Mouse (Mus musculus) midbrain, embryonic 13.5 days (tissue): Measurements from ENCODE around the gene Pink1. TPM values are rescaled to one million over a fixed set of nuclear protein-coding genes. Genes with fewer than 3 reads are reported as not detected.

Experiments
- ATAC-seq: fragments of 200-750 bp; cut with Nextera tagmentation; 2 replicates; pipeline ENCODE4 v1.8.0; 2017; ENCODE audit warnings: mild to moderate bottlenecking, moderate TSS enrichment, moderate library complexity
- H3K27ac ChIP-seq: fragments of 300-500 bp; sonication (generic); 2 replicates; pipeline ENCODE4 v1.5.1; 2015; ENCODE audit warnings: inconsistent platforms, mild to moderate bottlenecking, moderate library complexity
- H3K27me3 ChIP-seq: fragments of 300-500 bp; sonication (generic); 2 replicates; pipeline ENCODE4 v1.6.1; 2015; ENCODE audit warnings: mild to moderate bottlenecking, inconsistent platforms
- H3K36me3 ChIP-seq: fragments of 300-500 bp; sonication (generic); 2 replicates; pipeline ENCODE4 v1.6.1; 2015; ENCODE audit warnings: mild to moderate bottlenecking, inconsistent platforms
- H3K4me1 ChIP-seq: fragments of 300-500 bp; sonication (generic); replicated peaks from 2 replicates; pipeline ENCODE4 v1.6.1; 2015; ENCODE audit warnings: inconsistent platforms
- H3K4me2 ChIP-seq: fragments of 300-500 bp; sonication (generic); replicated peaks from 2 replicates; pipeline ENCODE4 v1.6.1; 2015; ENCODE audit warnings: moderate library complexity, mild to moderate bottlenecking, inconsistent platforms
- H3K4me3 ChIP-seq: fragments of 300-500 bp; sonication (generic); replicated peaks from 2 replicates; pipeline ENCODE4 v1.5.1; 2015; ENCODE audit warnings: mild to moderate bottlenecking, inconsistent platforms
- H3K9ac ChIP-seq: fragments of 300-500 bp; sonication (generic); replicated peaks from 2 replicates; pipeline ENCODE4 v1.6.1; 2015; ENCODE audit warnings: mild to moderate bottlenecking, inconsistent platforms
- H3K9me3 ChIP-seq: fragments of 300-500 bp; sonication (generic); 2 replicates; pipeline ENCODE4 v1.6.1; 2016; ENCODE audit warnings: mild to moderate bottlenecking, inconsistent platforms
- WGBS: fragments of 180-500 bp; shearing (Covaris S2); methylation state at CpG from one replicate; pipeline ENCODE4 v1.1.7; 2015; 5-methylcytosine and 5-hydroxymethylcytosine counted together
- microRNA-seq: library from miRNA; unstranded; fragments of <30 nt; microRNA quantifications from one replicate; pipeline ENCODE4, GENCODE M21; 2016
- polyA plus RNA-seq: library from polyadenylated mRNA; unstranded; fragments of >200 nt; fragmentation: Nextera tagmentation; extraction: Ambion mirVana; gene quantifications from 2 replicates; pipeline ENCODE4 v1.2.1, GENCODE M21; 2015

Pink1 gene
- polyA plus RNA-seq, 1 experiment from 2014 or later = 89.2 TPM

GRCm38 (mm10) chr4:138286411-138286810 lies 39.7 kb downstream of the Pink1 start:
- ATAC-seq = no peak

GRCm38 (mm10) chr4:138282834-138283233 lies 43.3 kb downstream of the Pink1 start:
- Histone ChIP-seq H3K36me3 (no peaks in the 10 kb centered on the region), H3K4me1 (no peaks in the 10 kb centered on the region), H3K4me3 (no peak overlapping the region), H3K9me3 (0 out of 2 replicates have a peak, but pooled peaks cover 6% of the 10 kb centered on the region), H3K27me3 (0 out of 2 replicates have a peak, but pooled peaks cover 3% of the 10 kb centered on the region), H3K9ac (no peak overlapping the region), H3K27ac (no peak overlapping the region), H3K4me2 (no peak overlapping the region)
- 22% methylated on average over 4 of the region's 4 CpGs for WGBS
- ATAC-seq = peak; percentile 58; the same call in 1 of the 2 replicates

More at GRCm38 (mm10) chr4:138286411-138286810, 39.7 kb downstream of the Pink1 start:
- Histone ChIP-seq H3K4me1 (no peaks in the 10 kb centered on the region), H3K4me3 (no peak overlapping the region), H3K4me2 (no peak overlapping the region), H3K36me3 (no peaks in the 10 kb centered on the region), H3K27ac (no peak overlapping the region), H3K27me3 (0 out of 2 replicates have a peak, but pooled peaks cover 4% of the 10 kb centered on the region), H3K9ac (no peak overlapping the region), H3K9me3 (0 out of 2 replicates have a peak, but pooled peaks cover 6% of the 10 kb centered on the region)
- 86% methylated on average over 12 of the region's 12 CpGs for whole genome bisulfite sequencing

- H3K4me3 ChIP-seq = no peak overlapping the region
- H3K27ac ChIP-seq = no peak overlapping the region
- no peak for ATAC-seq
- H3K27me3 ChIP-seq = 0 out of 2 replicates have a peak, but pooled peaks cover 7% of the 10 kb centered on the region
- WGBS = 84% methylated on average over 7 of the region's 7 CpGs
- no peak overlapping the region for H3K9ac ChIP-seq
- no peaks in the 10 kb centered on the region for H3K36me3 ChIP-seq
- H3K4me2 ChIP-seq = no peak overlapping the region
- H3K9me3 ChIP-seq = no peaks in the 10 kb centered on the region
- no peaks in the 10 kb centered on the region for H3K4me1 ChIP-seq
Observed at GRCm38 (mm10) chr4:138278346-138278745, 47.8 kb downstream of the Pink1 start.

GRCm38 (mm10) chr4:138272011-138272997 lies 53.8 kb downstream of the Pink1 start:
- no peak for ATAC-seq
- WGBS = 71% methylated on average over 14 of the region's 14 CpGs
- H3K27ac ChIP-seq = no peak overlapping the region
- no peaks in the 10 kb centered on the region for H3K9me3 ChIP-seq
- H3K4me1 ChIP-seq = 0 out of 2 replicates have a peak, but pooled peaks cover 4% of the 10 kb centered on the region
- H3K36me3 ChIP-seq = no peaks in the 10 kb centered on the region
- no peaks in the 10 kb centered on the region for H3K27me3 ChIP-seq
- H3K4me3 ChIP-seq = no peak overlapping the region
- no peak overlapping the region for H3K9ac ChIP-seq
- H3K4me2 ChIP-seq = no peak overlapping the region

GRCm38 (mm10) chr4:138267869-138268268 lies 58.2 kb downstream of the Pink1 start:
- peaks cover 21% of the 10 kb centered on the region for H3K27me3 ChIP-seq
- H3K4me3 ChIP-seq = no peak overlapping the region
- no peak for ATAC-seq
- no peak overlapping the region for H3K4me2 ChIP-seq
- no peak overlapping the region for H3K9ac ChIP-seq
- 93% methylated on average over 10 of the region's 10 CpGs for WGBS
- no peaks in the 10 kb centered on the region for H3K9me3 ChIP-seq
- H3K27ac ChIP-seq = no peak overlapping the region
- no peaks in the 10 kb centered on the region for H3K36me3 ChIP-seq
- peaks cover 6% of the 10 kb centered on the region for H3K4me1 ChIP-seq

Small RNA genes lying within 50 kb of the gene (microRNA-seq; reads per million reads assigned to microRNA genes)
- gene Gm27646 = not detected
- 2.1 reads per million, percentile 2 among the genes with 10 or more reads in this experiment for gene Mir7019

Other genes starting within 250 kb of the Pink1 start
- gene Hp1bp3, start 110.0 kb downstream of the Pink1 start, polyA plus RNA-seq = 229 and 255 TPM in 2 replicates
- gene Sh2d5, start 75.9 kb downstream of the Pink1 start, polyA plus RNA-seq = 7.0 and 8.5 TPM in 2 replicates
- gene Kif17, start 75.9 kb downstream of the Pink1 start, polyA plus RNA-seq = 1.4 and 1.5 TPM in 2 replicates
- 192 and 200 TPM in 2 replicates for gene Ddost, start 21.6 kb downstream of the Pink1 start, polyA plus RNA-seq
- 2.2 and 2.6 TPM in 2 replicates for gene Cda, start 41.7 kb upstream of the Pink1 start, polyA plus RNA-seq
- 1.1 and 1.3 TPM in 2 replicates for gene Fam43b, start 70.2 kb upstream of the Pink1 start, polyA plus RNA-seq
- 18.3 and 19.9 TPM in 2 replicates for gene Mul1, start 108.4 kb upstream of the Pink1 start, polyA plus RNA-seq
- 13.0 and 13.4 TPM in 2 replicates for gene Camk2n1, start 128.0 kb upstream of the Pink1 start, polyA plus RNA-seq